Mouse (Mus musculus) MN1 (cell line): Measurements from ENCODE around the gene Dact1.

Experiments used
- DNase-seq: peaks from one replicate; pipeline ENCODE4 v3.0.0-alpha.2; 2016; ENCODE audit warnings: low spot score

Dact1 gene

DNA sequence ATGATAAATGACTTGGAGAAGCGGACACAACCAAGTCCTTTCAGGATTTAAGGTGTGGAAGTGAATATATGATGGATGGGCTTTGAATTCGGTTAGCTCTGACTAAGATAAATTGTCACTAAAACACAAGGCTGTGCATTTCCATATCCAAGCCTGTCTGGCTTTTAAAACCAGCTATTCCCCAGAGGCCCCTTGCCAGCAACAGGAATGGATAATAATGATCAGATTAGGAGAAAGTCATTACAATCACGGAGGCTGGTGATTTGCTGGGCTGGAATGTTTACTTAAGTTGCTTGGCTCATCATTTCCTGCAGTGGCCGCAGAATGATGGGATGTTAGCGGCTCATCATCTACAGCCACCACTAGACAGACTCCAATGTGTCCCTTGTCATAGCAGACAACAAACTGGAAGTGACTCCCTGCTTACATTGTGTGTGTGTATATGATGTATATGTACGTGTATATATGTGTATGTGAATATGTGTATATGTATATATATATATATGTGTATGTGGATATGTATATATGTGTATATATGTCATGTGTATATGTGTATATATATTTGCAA, 28.3 kb downstream of the Dact1 start:
- peak; percentile 33 for DNase-seq

DNA sequence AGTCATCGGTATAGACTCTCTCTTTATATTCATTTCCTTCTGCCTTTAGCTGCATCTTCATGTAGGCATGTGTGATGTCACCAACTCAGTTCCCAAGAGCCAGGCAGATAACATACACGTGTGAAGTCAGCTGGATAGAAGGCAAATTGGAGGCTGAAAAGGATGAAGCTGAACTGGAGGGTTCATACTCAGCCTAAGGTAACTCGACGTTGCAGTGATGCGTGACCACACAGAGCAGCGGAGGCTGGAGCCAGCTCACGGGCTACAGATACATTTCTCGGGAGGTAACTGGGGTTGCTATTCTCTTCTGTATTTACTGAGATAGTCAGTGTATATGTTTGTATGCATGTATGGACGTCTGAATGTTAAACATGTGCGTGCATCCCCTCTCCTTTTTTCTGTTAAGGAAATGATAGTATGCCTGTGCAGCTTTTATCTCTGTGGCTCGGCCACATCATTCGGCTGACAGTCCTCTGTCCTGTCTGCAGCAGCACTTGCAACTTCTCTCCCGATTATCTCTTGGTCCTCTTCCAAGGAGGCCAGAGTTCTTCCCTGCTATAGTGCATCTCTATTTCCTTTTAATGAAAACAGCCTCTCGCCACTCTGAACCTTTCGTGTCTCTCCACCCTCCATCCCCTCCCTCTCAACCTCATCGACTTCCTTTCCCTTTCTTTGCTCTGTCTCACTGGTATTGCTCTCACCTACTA, 29.6 kb downstream of the Dact1 start:
- no peak for DNase-seq

DNA sequence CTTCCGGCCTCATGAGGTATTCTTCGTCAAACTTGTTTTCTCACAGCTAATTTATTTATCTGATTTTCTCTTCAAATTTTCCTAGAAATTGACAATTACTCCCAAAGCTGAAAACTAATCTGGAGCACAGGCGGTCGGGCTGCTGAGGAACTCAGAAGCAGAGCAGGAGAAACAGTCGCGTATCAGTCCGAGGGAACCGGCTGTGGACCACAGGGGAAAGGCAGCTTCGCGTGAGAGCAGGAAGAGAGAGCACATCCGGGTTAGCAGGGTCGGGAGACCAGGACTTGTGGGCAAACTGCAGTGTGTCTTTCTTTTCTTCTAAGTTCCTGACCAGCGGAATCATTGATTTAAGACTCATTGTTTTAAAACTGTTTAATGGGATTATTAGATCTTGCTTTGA, 32.7 kb downstream of the Dact1 start:
- DNase-seq, result no peak

DNA sequence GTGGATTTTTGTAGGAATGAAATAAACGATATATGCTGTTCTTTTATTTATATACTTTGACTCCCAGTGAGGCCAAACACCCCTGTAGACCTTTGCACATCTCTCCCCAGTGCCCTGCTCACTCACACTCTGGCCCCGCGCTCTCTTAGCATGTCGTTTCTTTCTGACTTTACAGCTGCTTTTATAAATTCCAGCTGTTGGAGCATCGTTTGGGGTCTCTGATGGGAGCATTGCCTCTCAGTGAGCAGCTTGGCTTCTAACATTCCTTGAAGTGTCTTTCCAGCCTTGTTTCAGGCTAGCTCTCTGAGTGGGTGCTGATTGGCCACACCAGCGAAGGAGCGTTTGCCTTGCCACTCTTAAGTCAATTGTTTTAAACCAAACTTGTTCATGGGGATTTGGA, 35.8 kb downstream of the Dact1 start:
- no peak for DNase-seq

- DNase-seq, result no peak
Observed at GRCm38 (mm10) chr12:71346071-71346470, 36.4 kb downstream of the Dact1 start.

GRCm38 (mm10) chr12:71348401-71348896, 38.8 kb downstream of the Dact1 start:
- no peak for DNase-seq

DNA sequence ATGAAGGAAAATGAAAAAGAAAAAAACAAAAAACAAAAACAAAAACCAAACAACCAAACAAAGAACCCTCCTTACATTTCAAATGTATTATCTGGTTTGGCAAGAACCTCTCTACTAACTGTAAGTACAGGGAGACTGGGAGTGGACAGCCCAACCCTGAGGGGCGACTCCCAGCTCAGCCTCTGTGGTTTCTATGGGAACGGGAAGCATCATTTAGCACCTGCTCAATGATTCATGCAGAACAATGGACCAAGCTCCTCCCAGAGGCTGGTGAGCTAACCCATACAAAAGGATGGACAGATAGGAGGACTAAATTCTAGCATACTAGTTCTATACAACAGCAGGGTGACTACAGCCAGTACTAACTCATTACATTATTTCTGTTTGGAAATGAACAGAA, 40.4 kb downstream of the Dact1 start:
- DNase-seq, result no peak

DNA sequence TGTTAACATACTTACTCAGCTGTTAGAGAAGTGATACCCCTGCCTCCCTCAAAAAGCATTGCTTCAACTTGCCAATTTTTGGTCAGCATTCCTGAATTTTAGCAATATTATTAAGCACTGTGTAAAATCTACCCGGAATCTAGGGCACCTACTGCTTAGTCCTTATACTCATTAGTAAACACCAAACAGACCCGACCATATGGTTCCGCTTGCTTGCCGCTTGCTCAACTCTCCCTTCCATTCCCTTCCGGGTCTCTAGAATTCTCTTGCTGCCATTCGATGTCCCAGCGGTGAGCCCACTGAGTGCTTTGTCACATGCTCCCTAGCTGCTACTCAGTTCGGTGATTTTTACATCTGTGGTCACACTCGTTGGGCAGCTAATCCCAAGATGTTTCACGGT, 45.0 kb downstream of the Dact1 start:
- DNase-seq, result no peak

- DNase-seq, result no peak
Observed at GRCm38 (mm10) chr12:71355092-71355491, 45.4 kb downstream of the Dact1 start.

DNA sequence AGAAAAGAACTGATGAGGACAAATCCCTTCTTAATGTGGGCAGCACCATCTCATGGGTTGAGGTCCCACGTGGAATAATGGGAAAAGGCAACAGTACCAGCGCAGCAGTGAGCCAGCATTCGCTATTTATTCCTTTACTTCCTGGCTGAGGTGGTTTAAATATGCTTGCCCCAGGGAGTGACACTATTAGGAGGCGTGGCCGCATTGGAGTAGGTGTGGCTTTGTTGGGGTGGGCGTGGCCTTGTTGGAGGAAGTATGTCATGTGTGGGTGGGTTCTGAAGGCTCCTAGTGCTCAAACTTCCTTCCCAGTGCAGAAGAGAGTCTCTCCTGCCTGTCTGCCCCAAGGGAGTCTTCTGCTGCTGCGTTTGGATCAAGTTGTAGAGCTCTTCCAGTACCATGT, 51.9 kb downstream of the Dact1 start:
- DNase-seq, result no peak

DNA sequence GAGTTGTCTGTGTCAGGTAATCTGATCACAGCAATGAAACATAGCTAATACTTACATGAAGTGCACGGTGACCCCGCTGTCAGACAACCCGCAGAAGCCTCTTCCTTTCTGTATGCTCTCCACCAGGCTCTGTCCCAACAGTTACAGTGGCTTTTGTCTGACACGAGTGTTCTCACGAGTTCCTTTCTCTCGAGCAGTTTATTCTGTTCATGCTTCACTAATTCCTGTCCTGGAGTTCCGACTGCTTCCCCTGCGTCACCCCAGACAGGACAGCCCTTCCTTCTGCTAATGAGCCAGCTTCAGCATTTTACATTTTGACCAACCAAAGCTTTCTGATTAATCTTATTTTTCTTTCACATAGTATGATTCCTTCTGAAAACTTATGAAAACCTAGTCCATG, 52.7 kb downstream of the Dact1 start:
- no peak for DNase-seq

GRCm38 (mm10) chr12:71364106-71364505, 54.4 kb downstream of the Dact1 start:
- DNase-seq, result no peak

DNA sequence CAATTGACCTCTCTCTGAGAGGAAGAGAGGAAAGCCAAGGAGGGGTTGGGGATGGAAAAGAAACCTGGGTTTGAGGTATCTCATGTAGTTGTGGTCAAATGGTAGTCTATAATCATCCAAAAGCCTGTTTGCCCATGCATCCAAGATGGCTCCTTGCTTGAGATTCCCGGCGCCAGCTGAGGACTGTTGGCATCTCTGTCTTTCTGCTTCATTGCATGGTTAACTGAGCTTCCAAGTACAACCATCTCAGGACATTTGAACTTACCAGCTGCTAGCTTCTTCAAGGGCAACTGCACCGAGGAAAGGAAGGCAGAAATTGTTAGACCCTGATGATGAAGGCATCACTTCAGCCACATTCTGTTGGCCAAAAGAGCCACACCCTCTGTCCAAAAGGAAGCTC, 54.8 kb downstream of the Dact1 start:
- no peak for DNase-seq

DNA sequence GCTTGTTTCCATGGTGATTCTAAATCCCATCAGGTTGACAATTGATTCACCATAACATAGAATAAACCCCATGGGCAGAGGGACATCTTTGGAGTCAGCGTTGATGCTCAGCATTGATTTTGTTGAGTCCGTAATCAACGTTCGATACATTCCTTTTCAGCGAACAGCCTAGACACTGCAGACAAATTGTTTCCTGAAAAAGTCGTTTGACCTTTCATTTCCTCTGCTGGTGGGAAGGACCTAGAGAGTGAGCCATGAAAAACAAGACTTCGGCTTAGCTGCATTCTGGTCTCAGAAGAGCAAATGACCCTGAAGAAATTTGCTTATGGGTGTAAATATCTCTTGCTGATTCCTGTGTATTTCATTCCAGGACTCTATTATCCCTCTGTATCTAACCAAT, 55.5 kb downstream of the Dact1 start:
- no peak for DNase-seq

DNA sequence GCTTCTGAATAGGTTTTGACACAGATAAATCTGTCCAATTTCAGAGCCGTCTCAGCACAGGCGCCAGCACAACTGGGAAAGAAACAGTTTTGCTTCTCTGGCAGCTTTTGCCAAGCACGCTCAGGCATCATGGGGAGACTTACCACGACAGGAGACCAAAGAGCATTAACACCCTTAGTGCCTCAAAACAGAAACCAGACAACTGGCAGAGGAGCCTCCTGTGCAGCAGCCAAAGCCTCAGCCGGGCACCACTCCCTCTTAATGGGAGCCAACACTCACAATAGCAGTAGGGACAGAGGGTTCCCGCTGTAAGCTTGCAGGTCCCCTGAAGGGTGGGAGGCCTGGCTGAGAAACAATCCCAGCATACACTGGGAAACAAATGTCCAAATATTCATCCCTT, 56.5 kb downstream of the Dact1 start:
- DNase-seq, result no peak

GRCm38 (mm10) chr12:71368631-71369030, 58.9 kb downstream of the Dact1 start:
- DNase-seq, result no peak
